Mouse (Mus musculus) liver, embryonic 15.5 days (tissue): ENCODE measurements around the gene Rufy1. TPM values are rescaled to one million over a fixed set of nuclear protein-coding genes. Genes with fewer than 3 reads are reported as not detected.
A peak's percentile ranks its signal among the peaks of the same experiment; 100 is the strongest.

Experiments
- ATAC-seq: fragments of 200-750 bp; cut with Nextera tagmentation; 2 replicates; pipeline ENCODE4 v1.8.0; 2017; ENCODE audit warnings: moderate number of reproducible peaks, mild to moderate bottlenecking, moderate library complexity; ENCODE audit not compliant: insufficient read depth
- H3K27ac ChIP-seq: fragments of 300-500 bp; sonication (generic); replicated peaks from 2 replicates; pipeline ENCODE4 v1.5.1; 2015; ENCODE audit warnings: mild to moderate bottlenecking, inconsistent platforms
- H3K27me3 ChIP-seq: fragments of 300-500 bp; sonication (generic); 2 replicates; pipeline ENCODE4 v1.6.1; 2015; ENCODE audit warnings: mild to moderate bottlenecking, inconsistent platforms
- H3K36me3 ChIP-seq: fragments of 300-500 bp; sonication (generic); replicated peaks from 2 replicates; pipeline ENCODE4 v1.6.1; 2015; ENCODE audit warnings: moderate library complexity, mild to moderate bottlenecking, inconsistent platforms
- H3K4me1 ChIP-seq: fragments of 300-500 bp; sonication (generic); replicated peaks from 2 replicates; pipeline ENCODE4 v1.6.1; 2015; ENCODE audit warnings: inconsistent platforms
- H3K4me2 ChIP-seq: fragments of 300-500 bp; sonication (generic); 2 replicates; pipeline ENCODE4 v1.6.1; 2015; ENCODE audit warnings: moderate library complexity, mild to moderate bottlenecking, inconsistent platforms
- H3K4me3 ChIP-seq: fragments of 300-500 bp; sonication (generic); replicated peaks from 2 replicates; pipeline ENCODE4 v1.5.1; 2015; ENCODE audit warnings: mild to moderate bottlenecking, inconsistent platforms
- H3K9ac ChIP-seq: fragments of 300-500 bp; sonication (generic); 2 replicates; pipeline ENCODE4 v1.6.1; 2015; ENCODE audit warnings: moderate library complexity, mild to moderate bottlenecking, inconsistent platforms
- H3K9me3 ChIP-seq: fragments of 300-500 bp; sonication (generic); replicated peaks from 2 replicates; pipeline ENCODE4 v1.6.1; 2016; ENCODE audit warnings: inconsistent platforms
- WGBS: fragments of 180-500 bp; shearing (Covaris S2); methylation state at CpG from one replicate; pipeline ENCODE4 v1.1.7; 2015; ENCODE audit warnings: mixed read lengths; ENCODE audit not compliant: insufficient replicate concordance; 5-methylcytosine and 5-hydroxymethylcytosine counted together
- polyA plus RNA-seq: library from polyadenylated mRNA; unstranded; fragments of >200 nt; fragmentation: Nextera tagmentation; extraction: Ambion mirVana; gene quantifications from 2 replicates; pipeline ENCODE4 v1.2.1, GENCODE M21; 2015

Rufy1 gene
- polyA plus RNA-seq, 1 experiment from 2014 or later: 7.5 TPM

- H3K9ac ChIP-seq: peak overlapping the region; percentile 13; the same call in 1 of the 2 replicates
- H3K9me3 ChIP-seq: no peaks in the 10 kb centered on the region
- WGBS: 20% methylated on average over 22 of the region's 22 CpGs
- peaks cover 10% of the 10 kb centered on the region; the same call in 1 of the 2 replicates for H3K36me3 ChIP-seq
- peak; percentile 91 for ATAC-seq
- H3K4me3 ChIP-seq: peak overlapping the region; percentile 47
- no peaks in the 10 kb centered on the region for H3K27me3 ChIP-seq
- peaks cover 15% of the 10 kb centered on the region for H3K4me1 ChIP-seq
- peak overlapping the region; percentile 74 for H3K4me2 ChIP-seq
- H3K27ac ChIP-seq: peak overlapping the region; percentile 22; the same call in 1 of the 2 replicates
Observed at GRCm38 (mm10) chr11:50421934-50422780, 8.8 kb downstream of the Rufy1 start.

- no peak overlapping the region for H3K9ac ChIP-seq
- H3K27me3 ChIP-seq: no peaks in the 10 kb centered on the region
- no peak for ATAC-seq
Observed at GRCm38 (mm10) chr11:50421461-50421860, 9.5 kb downstream of the Rufy1 start.

GRCm38 (mm10) chr11:50417856-50418255, 13.1 kb downstream of the Rufy1 start:
- Histone ChIP-seq H3K9ac (no peak overlapping the region), H3K4me1 (peaks cover 17% of the 10 kb centered on the region), H3K4me3 (no peak overlapping the region), H3K9me3 (no peaks in the 10 kb centered on the region), H3K36me3 (peaks cover 22% of the 10 kb centered on the region; the same call in 1 of the 2 replicates), H3K27ac (no peak overlapping the region), H3K4me2 (no peak overlapping the region), H3K27me3 (no peaks in the 10 kb centered on the region)
- no peak for ATAC-seq
- WGBS: 37% methylated on average over 2 of the region's 2 CpGs

More at GRCm38 (mm10) chr11:50421461-50421860, 9.5 kb downstream of the Rufy1 start:
- no peak overlapping the region for H3K27ac ChIP-seq
- 56% methylated on average over 5 of the region's 5 CpGs for WGBS
- H3K4me2 ChIP-seq: peak overlapping the region; percentile 74
- peaks cover 15% of the 10 kb centered on the region for H3K4me1 ChIP-seq
- H3K36me3 ChIP-seq: peaks cover 17% of the 10 kb centered on the region; the same call in 1 of the 2 replicates
- H3K4me3 ChIP-seq: peak overlapping the region; percentile 47
- H3K9me3 ChIP-seq: no peaks in the 10 kb centered on the region

DNA sequence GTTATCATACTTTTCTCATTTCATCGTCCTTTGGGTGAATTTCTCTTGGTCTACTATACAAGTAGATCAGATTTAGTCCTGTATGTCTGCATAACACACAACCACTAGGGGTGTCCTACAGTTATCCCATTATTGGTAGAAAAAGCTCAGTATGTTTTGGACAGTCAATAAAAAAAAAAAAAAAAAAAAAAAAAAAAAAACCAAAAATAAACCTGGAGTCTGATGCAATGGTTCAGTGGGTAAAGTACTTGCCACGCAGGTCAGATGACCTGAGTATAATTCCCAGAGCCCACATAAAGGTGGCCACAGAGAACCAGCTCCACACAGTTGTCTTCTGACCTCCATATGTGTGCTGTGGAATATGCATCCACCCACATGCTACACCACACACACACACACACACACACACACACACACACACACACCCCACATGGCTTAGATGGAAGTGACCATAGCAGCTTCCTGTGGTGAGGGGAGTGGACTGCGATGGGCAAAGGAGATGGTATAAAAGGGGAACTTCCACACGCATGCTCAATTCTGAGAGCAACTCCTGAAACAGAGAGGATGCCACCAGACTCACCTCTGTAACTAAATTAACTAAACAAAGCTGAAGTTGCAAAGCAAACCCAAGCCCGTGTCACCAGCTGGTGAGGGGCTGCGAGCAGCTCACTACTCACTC, 15.2 kb downstream of the Rufy1 start:
- WGBS: 45% methylated on average over 6 of the region's 6 CpGs

DNA sequence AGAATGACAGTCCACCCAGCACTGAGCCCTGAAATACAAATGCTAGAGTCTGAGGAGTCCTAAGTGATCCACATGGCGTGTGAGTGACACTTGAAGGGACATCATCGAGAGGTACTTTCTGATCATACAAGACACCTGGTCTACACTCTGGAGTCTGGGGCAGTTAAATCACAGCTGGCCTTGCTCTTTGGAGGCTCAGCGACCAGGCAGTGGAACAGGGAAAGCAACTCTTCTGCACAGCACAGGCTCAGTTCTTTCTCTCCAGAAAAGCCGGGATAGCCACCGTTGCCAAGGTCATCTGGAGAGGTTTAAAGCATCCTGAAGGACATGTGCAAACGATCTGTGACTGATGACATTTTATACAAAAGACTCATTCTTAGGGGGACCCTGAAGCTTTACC, 23.7 kb downstream of the Rufy1 start:
- no peaks in the 10 kb centered on the region for H3K4me1 ChIP-seq

More for the DNA sequence above, 15.2 kb downstream of the Rufy1 start:
- Histone ChIP-seq H3K27ac (no peak overlapping the region), H3K9ac (no peak overlapping the region), H3K4me3 (no peak overlapping the region), H3K36me3 (peaks cover 24% of the 10 kb centered on the region; the same call in 1 of the 2 replicates), H3K9me3 (no peaks in the 10 kb centered on the region), H3K4me2 (no peak overlapping the region), H3K4me1 (0 out of 2 replicates have a peak, but pooled peaks cover 2% of the 10 kb centered on the region), H3K27me3 (no peaks in the 10 kb centered on the region)
- ATAC-seq: no peak

GRCm38 (mm10) chr11:50403367-50404014, 27.4 kb downstream of the Rufy1 start:
- H3K4me1 ChIP-seq: no peaks in the 10 kb centered on the region
- no peak for ATAC-seq
- no peak overlapping the region for H3K9ac ChIP-seq
- peaks cover 31% of the 10 kb centered on the region for H3K36me3 ChIP-seq
- no peak overlapping the region for H3K27ac ChIP-seq
- no peaks in the 10 kb centered on the region for H3K27me3 ChIP-seq
- H3K9me3 ChIP-seq: no peaks in the 10 kb centered on the region
- H3K4me2 ChIP-seq: no peak overlapping the region
- 67% methylated on average over 10 of the region's 10 CpGs for WGBS
- no peak overlapping the region for H3K4me3 ChIP-seq

More for the DNA sequence above, 23.7 kb downstream of the Rufy1 start:
- Histone ChIP-seq H3K27me3 (no peaks in the 10 kb centered on the region), H3K9me3 (no peaks in the 10 kb centered on the region), H3K27ac (no peak overlapping the region), H3K4me2 (no peak overlapping the region), H3K9ac (no peak overlapping the region), H3K4me3 (no peak overlapping the region), H3K36me3 (peaks cover 20% of the 10 kb centered on the region)
- no peak for ATAC-seq
- 67% methylated on average over 6 of the region's 6 CpGs for WGBS

DNA sequence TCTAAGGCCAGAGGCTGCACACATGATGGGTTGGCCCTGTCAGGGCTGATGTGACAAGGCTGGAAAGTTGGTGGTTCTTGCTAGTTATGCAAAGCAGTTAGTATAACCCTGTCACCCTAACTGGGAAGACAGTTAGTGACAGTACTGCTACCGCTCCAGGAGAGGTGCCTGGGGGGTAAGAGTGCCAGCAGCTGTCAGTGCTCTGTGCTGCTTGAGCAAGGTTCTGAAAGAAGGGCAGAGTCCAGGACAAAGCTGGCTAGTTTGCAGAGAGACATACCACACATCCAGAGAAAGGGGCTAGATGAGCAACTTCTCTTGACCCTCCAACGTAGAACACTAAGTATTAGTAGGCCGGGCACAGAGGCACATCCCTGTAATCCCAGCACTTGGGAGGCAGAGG, 28.4 kb downstream of the Rufy1 start:
- 81% methylated on average over 3 of the region's 3 CpGs for WGBS
- ATAC-seq: no peak

DNA sequence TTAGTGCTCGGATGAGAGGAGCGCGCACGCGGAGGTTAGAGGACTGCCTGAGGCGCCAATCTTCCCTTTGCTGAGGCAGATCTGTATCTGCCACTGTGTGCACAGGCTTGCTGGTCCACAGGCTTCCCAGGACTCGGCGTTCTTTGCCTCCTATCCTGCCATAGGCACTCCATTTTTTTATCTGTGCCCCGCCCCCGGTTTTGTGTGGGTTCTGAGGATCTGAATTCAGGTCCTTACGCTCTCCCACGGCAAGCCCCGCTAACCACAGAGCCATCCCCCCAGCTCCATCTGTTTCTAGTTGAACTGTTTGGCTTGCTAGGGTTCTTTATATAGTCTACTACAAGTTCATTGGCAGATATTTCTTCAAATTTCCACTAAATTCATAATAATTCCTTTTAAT, 32.1 kb downstream of the Rufy1 start:
- no peak overlapping the region for H3K9ac ChIP-seq
- H3K4me2 ChIP-seq: no peak overlapping the region
- no peak for ATAC-seq
- no peaks in the 10 kb centered on the region for H3K9me3 ChIP-seq
- H3K36me3 ChIP-seq: peaks cover 34% of the 10 kb centered on the region
- H3K27ac ChIP-seq: no peak overlapping the region
- no peaks in the 10 kb centered on the region for H3K27me3 ChIP-seq
- 79% methylated on average over 13 of the region's 13 CpGs for WGBS
- no peaks in the 10 kb centered on the region for H3K4me1 ChIP-seq
- H3K4me3 ChIP-seq: no peak overlapping the region

More for the DNA sequence above, 28.4 kb downstream of the Rufy1 start:
- H3K4me3 ChIP-seq: no peak overlapping the region
- no peaks in the 10 kb centered on the region for H3K4me1 ChIP-seq
- no peaks in the 10 kb centered on the region for H3K9me3 ChIP-seq
- H3K27me3 ChIP-seq: no peaks in the 10 kb centered on the region
- no peak overlapping the region for H3K4me2 ChIP-seq
- H3K36me3 ChIP-seq: peaks cover 31% of the 10 kb centered on the region
- H3K9ac ChIP-seq: no peak overlapping the region
- no peak overlapping the region for H3K27ac ChIP-seq

DNA sequence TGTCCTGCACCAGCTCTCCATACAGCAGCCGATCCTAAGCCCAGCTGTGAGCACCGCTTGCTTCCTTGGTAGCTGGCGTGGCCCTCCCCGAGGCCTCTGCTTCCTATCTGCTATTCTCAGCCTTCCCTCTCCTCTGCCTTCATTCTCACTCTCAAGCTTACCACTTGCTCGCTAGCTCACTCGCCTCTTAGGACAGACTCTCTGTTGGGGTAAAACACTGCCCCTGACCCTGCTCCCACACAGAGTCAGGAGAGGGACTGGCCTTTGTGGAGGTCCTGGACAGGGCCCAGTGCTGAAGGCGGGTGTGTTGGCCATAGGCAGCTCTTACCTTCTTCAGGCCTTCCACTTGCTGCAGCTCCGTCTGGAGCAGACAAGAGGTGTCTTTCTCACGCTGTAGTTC, 33.6 kb downstream of the Rufy1 start:
- Histone ChIP-seq H3K4me1 (no peaks in the 10 kb centered on the region), H3K4me2 (no peak overlapping the region), H3K27me3 (no peaks in the 10 kb centered on the region), H3K4me3 (no peak overlapping the region), H3K9ac (no peak overlapping the region), H3K9me3 (no peaks in the 10 kb centered on the region), H3K27ac (no peak overlapping the region), H3K36me3 (peaks cover 30% of the 10 kb centered on the region)
- no peak for ATAC-seq
- 73% methylated on average over 9 of the region's 9 CpGs for WGBS

DNA sequence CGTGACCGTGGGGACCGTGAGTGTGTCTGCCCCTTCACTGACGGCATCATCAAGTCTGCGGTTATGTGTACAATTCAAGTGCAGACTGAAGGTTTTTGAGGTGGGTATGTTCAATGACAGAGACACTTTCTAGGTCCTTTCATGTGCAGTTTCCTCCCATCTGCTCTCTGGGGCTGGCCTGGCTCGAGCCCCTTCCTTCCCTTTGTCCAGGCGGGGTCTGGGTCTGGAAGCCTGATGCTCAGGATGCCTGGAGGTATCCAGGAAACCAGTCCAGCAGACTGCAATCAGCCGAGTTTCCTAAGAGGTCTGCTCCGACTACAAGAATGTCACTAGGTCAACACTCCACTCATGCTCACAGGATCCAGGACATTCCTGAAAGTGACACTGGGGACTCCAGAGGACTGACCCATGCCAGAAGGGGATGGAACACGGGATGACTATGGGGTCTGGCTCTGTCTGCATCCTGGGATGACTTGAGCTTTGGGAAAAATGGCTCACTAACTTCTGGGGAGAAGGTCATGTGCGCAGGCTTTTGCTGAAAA, 34.1 kb downstream of the Rufy1 start:
- H3K27ac ChIP-seq: no peak overlapping the region
- no peaks in the 10 kb centered on the region for H3K4me1 ChIP-seq
- H3K36me3 ChIP-seq: peaks cover 28% of the 10 kb centered on the region
- no peaks in the 10 kb centered on the region for H3K27me3 ChIP-seq
- no peak overlapping the region for H3K9ac ChIP-seq
- no peak overlapping the region for H3K4me3 ChIP-seq
- no peaks in the 10 kb centered on the region for H3K9me3 ChIP-seq
- H3K4me2 ChIP-seq: no peak overlapping the region
- WGBS: 72% methylated on average over 11 of the region's 11 CpGs
- ATAC-seq: no peak
